Mouse (Mus musculus) lung, postnatal 0 days (tissue): ENCODE data around the gene Rab3gap1. TPM values are rescaled to one million over a fixed set of nuclear protein-coding genes. Genes with fewer than 3 reads are reported as not detected.

Experiments used
- ATAC-seq: fragments of 200-750 bp; cut with Nextera tagmentation; 2 replicates; pipeline ENCODE4 v1.8.0; 2017; ENCODE audit warnings: moderate library complexity
- DNase-seq: peaks from one replicate; pipeline ENCODE4 v3.0.0-alpha.2; 2016; ENCODE audit warnings: low spot score
- H3K27ac ChIP-seq: fragments of 300-500 bp; sonication (generic); 2 replicates; pipeline ENCODE4 v1.5.1; 2014; ENCODE audit warnings: antibody characterized with exemption, mild to moderate bottlenecking, low read length, mixed read lengths
- H3K27me3 ChIP-seq: fragments of 300-500 bp; sonication (generic); replicated peaks from 2 replicates; pipeline ENCODE4 v1.6.1; 2014; ENCODE audit warnings: low read length, mixed read lengths; ENCODE audit not compliant: insufficient read depth
- H3K36me3 ChIP-seq: fragments of 300-500 bp; sonication (generic); 2 replicates; pipeline ENCODE4 v1.6.1; 2014; ENCODE audit warnings: low read length, mixed read lengths; ENCODE audit not compliant: insufficient read depth
- H3K4me1 ChIP-seq: fragments of 300-500 bp; sonication (generic); 2 replicates; pipeline ENCODE4 v1.6.1; 2014; ENCODE audit warnings: antibody characterized with exemption, low read depth, low read length, mixed read lengths; ENCODE audit not compliant: insufficient read depth
- H3K4me2 ChIP-seq: fragments of 300-500 bp; sonication (generic); replicated peaks from 2 replicates; pipeline ENCODE4 v1.6.1; 2014; ENCODE audit warnings: low read depth, mild to moderate bottlenecking, low read length, moderate library complexity, mixed read lengths
- H3K4me3 ChIP-seq: fragments of 300-500 bp; sonication (generic); 2 replicates; pipeline ENCODE4 v1.5.1; 2014; ENCODE audit warnings: low read depth, low read length
- H3K9ac ChIP-seq: fragments of 300-500 bp; sonication (generic); replicated peaks from 2 replicates; pipeline ENCODE4 v1.6.1; 2014; ENCODE audit warnings: low read depth, mild to moderate bottlenecking
- H3K9me3 ChIP-seq: fragments of 300-500 bp; sonication (generic); 2 replicates; pipeline ENCODE4 v1.6.1; 2016; ENCODE audit warnings: low read length, mixed read lengths
- CTCF ChIP-seq: IDR thresholded peaks from 2 replicates; pipeline ENCODE4 v1.5.1; 2016; ENCODE audit warnings: antibody characterized with exemption, mild to moderate bottlenecking
- EP300 ChIP-seq: IDR thresholded peaks from 2 replicates; pipeline ENCODE4 v1.6.1; 2016; ENCODE audit warnings: antibody characterized with exemption, mild to moderate bottlenecking, control low read depth
- WGBS: fragments of 180-500 bp; shearing (Covaris S2); extraction: QIAGEN DNeasy Blood & Tissue Kit; methylation state at CpG from one replicate; pipeline ENCODE4 v1.1.7; 2014; 5-methylcytosine and 5-hydroxymethylcytosine counted together
- polyA plus RNA-seq: library from polyadenylated mRNA; unstranded; fragments of >200 nt; fragmentation: Nextera tagmentation; extraction: Ambion mirVana; gene quantifications from 2 replicates; pipeline ENCODE4 v1.2.1, GENCODE M21; 2015

The Rab3gap1 gene
- polyA plus RNA-seq, 1 experiment from 2014 or later, result 17.6 TPM

GRCm38 (mm10) chr1:127954800-127955199, 86.2 kb downstream of the Rab3gap1 start:
- no peak for ATAC-seq

GRCm38 (mm10) chr1:127956524-127956923, 88.0 kb downstream of the Rab3gap1 start:
- H3K4me1 ChIP-seq, result no peaks in the 10 kb centered on the region
- DNase-seq (no peak), ATAC-seq (no peak)
- no peak overlapping the region for H3K4me2 ChIP-seq
- no peak overlapping the region for H3K27ac ChIP-seq
- no peaks in the 10 kb centered on the region for H3K9me3 ChIP-seq
- TF ChIP-seq EP300 (no peak), CTCF (no peak)
- H3K27me3 ChIP-seq, result no peaks in the 10 kb centered on the region
- no peaks in the 10 kb centered on the region for H3K36me3 ChIP-seq
- no peak overlapping the region for H3K9ac ChIP-seq
- no peak overlapping the region for H3K4me3 ChIP-seq
- WGBS, result 86% methylated on average over 1 of the region's 1 CpGs

More at GRCm38 (mm10) chr1:127954800-127955199, 86.2 kb downstream of the Rab3gap1 start:
- Histone ChIP-seq H3K36me3 (no peaks in the 10 kb centered on the region), H3K4me1 (no peaks in the 10 kb centered on the region), H3K4me2 (no peak overlapping the region), H3K9ac (no peak overlapping the region), H3K4me3 (no peak overlapping the region), H3K27ac (no peak overlapping the region), H3K27me3 (no peaks in the 10 kb centered on the region), H3K9me3 (no peaks in the 10 kb centered on the region)
- no peak for DNase-seq
- TF ChIP-seq CTCF, result no peak
- no peak for TF ChIP-seq EP300
- WGBS, result 53% methylated on average over 4 of the region's 4 CpGs

- Histone ChIP-seq H3K4me1 (no peaks in the 10 kb centered on the region), H3K4me3 (no peak overlapping the region), H3K27ac (no peak overlapping the region), H3K4me2 (no peak overlapping the region), H3K27me3 (no peaks in the 10 kb centered on the region), H3K9me3 (no peaks in the 10 kb centered on the region), H3K36me3 (no peaks in the 10 kb centered on the region), H3K9ac (no peak overlapping the region)
- TF ChIP-seq CTCF, result no peak
- no peak for TF ChIP-seq EP300
- peak; percentile 43; the same call in 1 of the 2 replicates for ATAC-seq
- no peak for DNase-seq
- 33% methylated on average over 5 of the region's 5 CpGs for WGBS
Observed at GRCm38 (mm10) chr1:127958801-127959200, 90.2 kb downstream of the Rab3gap1 start.

- no peak for TF ChIP-seq EP300
- no peak for TF ChIP-seq CTCF
- Histone ChIP-seq H3K27ac (no peak overlapping the region), H3K9ac (no peak overlapping the region), H3K4me2 (no peak overlapping the region), H3K27me3 (no peaks in the 10 kb centered on the region), H3K4me1 (no peaks in the 10 kb centered on the region), H3K36me3 (no peaks in the 10 kb centered on the region), H3K4me3 (no peak overlapping the region), H3K9me3 (no peaks in the 10 kb centered on the region)
- 39% methylated on average over 7 of the region's 7 CpGs for WGBS
- ATAC-seq (no peak), DNase-seq (no peak)
Observed at GRCm38 (mm10) chr1:127959312-127959718, 90.7 kb downstream of the Rab3gap1 start.

GRCm38 (mm10) chr1:127961140-127961539, 92.6 kb downstream of the Rab3gap1 start:
- no peaks in the 10 kb centered on the region for H3K9me3 ChIP-seq
- no peaks in the 10 kb centered on the region for H3K27me3 ChIP-seq
- no peak for TF ChIP-seq EP300
- TF ChIP-seq CTCF, result no peak
- no peak overlapping the region for H3K27ac ChIP-seq
- no peak for DNase-seq
- H3K4me3 ChIP-seq, result no peak overlapping the region
- no peaks in the 10 kb centered on the region for H3K36me3 ChIP-seq
- H3K4me2 ChIP-seq, result no peak overlapping the region
- no peaks in the 10 kb centered on the region for H3K4me1 ChIP-seq
- no peak overlapping the region for H3K9ac ChIP-seq
- 100% methylated on average over 1 of the region's 1 CpGs for WGBS
- ATAC-seq, result no peak

GRCm38 (mm10) chr1:127963326-127963725, 94.8 kb downstream of the Rab3gap1 start:
- 75% methylated on average over 3 of the region's 3 CpGs for WGBS
- no peak for TF ChIP-seq CTCF

GRCm38 (mm10) chr1:127970870-127971269, 102.3 kb downstream of the Rab3gap1 start:
- WGBS, result 82% methylated on average over 4 of the region's 4 CpGs
- no peak overlapping the region for H3K4me3 ChIP-seq
- TF ChIP-seq CTCF, result no peak

More at GRCm38 (mm10) chr1:127963326-127963725, 94.8 kb downstream of the Rab3gap1 start:
- Histone ChIP-seq H3K9ac (no peak overlapping the region), H3K9me3 (no peaks in the 10 kb centered on the region), H3K4me3 (no peak overlapping the region), H3K27me3 (no peaks in the 10 kb centered on the region), H3K36me3 (no peaks in the 10 kb centered on the region), H3K4me2 (no peak overlapping the region), H3K4me1 (no peaks in the 10 kb centered on the region), H3K27ac (no peak overlapping the region)
- DNase-seq (no peak), ATAC-seq (no peak)

More at GRCm38 (mm10) chr1:127970870-127971269, 102.3 kb downstream of the Rab3gap1 start:
- H3K4me1 ChIP-seq, result no peaks in the 10 kb centered on the region
- no peak overlapping the region for H3K27ac ChIP-seq
- no peak for ATAC-seq
- no peak overlapping the region for H3K9ac ChIP-seq
- DNase-seq, result no peak
- H3K36me3 ChIP-seq, result no peaks in the 10 kb centered on the region
- no peaks in the 10 kb centered on the region for H3K27me3 ChIP-seq
- H3K4me2 ChIP-seq, result no peak overlapping the region
- no peaks in the 10 kb centered on the region for H3K9me3 ChIP-seq
